Mouse (Mus musculus) macrophage (primary cell): ENCODE results near the gene Gosr2. TPM values are rescaled to one million over a fixed set of nuclear protein-coding genes. Genes with fewer than 3 reads are reported as not detected.
A peak's percentile ranks its signal among the peaks of the same experiment; 100 is the strongest.

ENCODE experiments used
- H3K27ac ChIP-seq: fragments of 350-480 bp; formaldehyde crosslinking; 2 replicates; pipeline ENCODE4 v1.9.0; 2021
- H3K36me3 ChIP-seq: fragments of 350-480 bp; formaldehyde crosslinking; 2 replicates; pipeline ENCODE4 v1.9.0; 2021; ENCODE audit errors: inconsistent target
- H3K4me3 ChIP-seq: fragments of 350-480 bp; formaldehyde crosslinking; 2 replicates; pipeline ENCODE4 v1.9.0; 2021; ENCODE audit errors: inconsistent target
- H3K79me2 ChIP-seq: fragments of 350-480 bp; formaldehyde crosslinking; 2 replicates; pipeline ENCODE4 v1.9.0; 2021; ENCODE audit errors: inconsistent target
- WGBS: methylation state at CpG from one replicate; pipeline ENCODE4 v1.1.7; 2026; ENCODE audit warnings: inconsistent platforms; ENCODE audit not compliant: missing documents; 5-methylcytosine and 5-hydroxymethylcytosine counted together
- polyA plus RNA-seq: library from polyadenylated mRNA; stranded (reverse); fragments of 250-400 nt; gene quantifications from 3 replicates; pipeline ENCODE4 v1.2.4, GENCODE M21; 2018; ENCODE audit warnings: inconsistent platforms
- total RNA-seq, 78 experiments: library from RNA; depleted of rRNA; stranded (reverse); fragments of 250-400 nt; gene quantifications; 1 replicate in 9 of 78; 2 replicates in 24 of 78; 3 replicates in 43 of 78; 4 replicates in 2 of 78; pipeline ENCODE4 v1.2.4; 2018; ENCODE audit warnings: inconsistent platforms in 56 of 78

Gosr2 gene
- 100 to 1,000 TPM in 1 of 26 experiments, 10 to 100 TPM in 25; 22.9 to 118 (median 31.8) TPM for total RNA-seq (2018; cell fraction: chromatin; rRNA removed)
- total RNA-seq (2018; cell fraction: cytosol; rRNA removed): 100 to 1,000 TPM in 3 of 26 experiments, 10 to 100 TPM in 23; 76.2 to 133 (median 83.1) TPM
- total RNA-seq (2018; cell fraction: nucleus; rRNA removed): 10 to 100 TPM; 36.6 to 91.3 (median 50.0) TPM
- polyA plus RNA-seq: 56.1 to 79.8 TPM (median 73.7 TPM) in 3 replicates

GRCm38 (mm10) chr11:103697565-103698176 is at the start of gene Gosr2:
Gene Gosr2 (minus strand): TSS chr11:103697898.
- under 1% methylated on average over 56 of the region's 57 CpGs for WGBS
- Histone ChIP-seq H3K79me2 (peaks cover 48% of the 10 kb centered on the region), H3K36me3 (no peaks in the 10 kb centered on the region), H3K27ac (peak within 1 kb of the TSS; percentile 82), H3K4me3 (peak within 1 kb of the TSS; percentile 89)

GRCm38 (mm10) chr11:103735046-103735781 is 37.5 kb upstream of the Gosr2 start:
- Histone ChIP-seq H3K79me2 (no peaks in the 10 kb centered on the region), H3K36me3 (no peaks in the 10 kb centered on the region), H3K27ac (no peak overlapping the region), H3K4me3 (no peak overlapping the region)
- WGBS: 88% methylated on average over 19 of the region's 19 CpGs

- Histone ChIP-seq H3K4me3 (no peak overlapping the region), H3K36me3 (no peaks in the 10 kb centered on the region), H3K27ac (no peak overlapping the region), H3K79me2 (no peaks in the 10 kb centered on the region)
- WGBS: 79% methylated on average over 5 of the region's 5 CpGs
Measured at GRCm38 (mm10) chr11:103734411-103735045, 36.8 kb upstream of the Gosr2 start.

GRCm38 (mm10) chr11:103733961-103734360 is 36.3 kb upstream of the Gosr2 start:
- WGBS: 100% methylated on average over 2 of the region's 2 CpGs
- Histone ChIP-seq H3K27ac (no peak overlapping the region), H3K36me3 (no peaks in the 10 kb centered on the region), H3K79me2 (no peaks in the 10 kb centered on the region), H3K4me3 (no peak overlapping the region)

DNA sequence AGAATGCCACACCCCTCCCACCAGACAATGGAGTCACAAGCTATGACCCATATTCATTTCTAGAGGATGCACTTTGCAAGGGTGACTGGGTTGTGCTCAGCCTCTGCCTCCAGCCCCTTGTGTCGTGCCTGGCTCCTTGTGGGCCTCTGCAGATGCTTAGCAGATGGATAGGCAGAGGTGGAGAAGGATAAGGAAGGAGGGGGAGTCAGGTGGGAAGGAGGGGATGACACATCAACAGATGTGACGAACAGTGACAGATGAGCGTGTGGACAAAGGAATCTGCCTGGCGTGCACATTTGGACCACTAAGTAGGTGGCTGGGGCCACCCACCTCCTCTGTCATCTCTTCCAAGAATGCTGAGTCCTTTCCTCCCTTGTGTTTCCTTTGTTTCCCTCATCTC is 35.4 kb upstream of the Gosr2 start:
- no peaks in the 10 kb centered on the region for H3K36me3 ChIP-seq
- 83% methylated on average over 4 of the region's 4 CpGs for WGBS
- no peak overlapping the region for H3K27ac ChIP-seq
- H3K4me3 ChIP-seq: no peak overlapping the region
- no peaks in the 10 kb centered on the region for H3K79me2 ChIP-seq

GRCm38 (mm10) chr11:103732306-103732705 is 34.6 kb upstream of the Gosr2 start:
- Histone ChIP-seq H3K4me3 (no peak overlapping the region), H3K79me2 (no peaks in the 10 kb centered on the region), H3K36me3 (no peaks in the 10 kb centered on the region), H3K27ac (no peak overlapping the region)
- WGBS: 95% methylated on average over 7 of the region's 7 CpGs

GRCm38 (mm10) chr11:103731594-103731993 is 33.9 kb upstream of the Gosr2 start:
- H3K79me2 ChIP-seq: no peaks in the 10 kb centered on the region
- WGBS: 80% methylated on average over 9 of the region's 9 CpGs

DNA sequence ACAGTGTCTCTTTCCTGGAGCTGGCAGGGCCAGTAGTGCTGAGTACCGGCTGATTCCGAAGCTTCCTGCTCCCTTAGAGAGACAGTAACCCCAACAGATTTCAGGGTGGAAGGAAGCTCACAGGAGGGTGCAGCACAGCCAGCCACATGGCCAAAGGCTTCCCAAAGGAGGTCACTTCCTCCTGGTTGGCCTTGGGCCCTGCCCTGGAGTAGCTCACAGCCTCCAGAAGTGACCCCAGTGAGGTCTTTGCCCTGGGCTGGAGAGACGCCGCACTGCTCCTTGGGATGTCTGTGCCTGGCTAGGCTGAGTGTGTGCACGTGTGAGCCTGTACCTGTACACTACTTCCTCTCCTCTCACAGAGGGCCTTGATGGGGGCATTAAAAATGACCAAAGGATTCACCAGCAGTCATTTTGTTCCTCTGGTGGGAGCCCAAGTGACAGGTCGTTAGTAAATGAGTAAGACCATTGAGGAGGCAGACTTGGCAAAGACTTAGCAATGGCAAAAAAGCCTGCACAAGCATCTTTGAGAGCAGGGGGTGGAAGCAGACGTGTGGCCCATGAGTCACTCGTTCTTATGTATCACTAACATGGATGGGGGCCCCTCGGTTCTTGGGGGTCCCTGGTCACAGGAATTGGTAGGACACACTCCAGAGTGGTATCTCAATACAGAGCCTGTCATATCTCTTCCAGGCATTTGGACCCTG is 31.7 kb upstream of the Gosr2 start:
- Histone ChIP-seq H3K79me2 (no peaks in the 10 kb centered on the region), H3K27ac (no peak overlapping the region), H3K36me3 (no peaks in the 10 kb centered on the region), H3K4me3 (no peak overlapping the region)
- WGBS: 83% methylated on average over 9 of the region's 9 CpGs

More at GRCm38 (mm10) chr11:103731594-103731993, 33.9 kb upstream of the Gosr2 start:
- H3K36me3 ChIP-seq: no peaks in the 10 kb centered on the region
- no peak overlapping the region for H3K4me3 ChIP-seq
- no peak overlapping the region for H3K27ac ChIP-seq

GRCm38 (mm10) chr11:103724331-103724771 is 26.7 kb upstream of the Gosr2 start:
- no peak overlapping the region for H3K4me3 ChIP-seq
- no peak overlapping the region for H3K27ac ChIP-seq
- H3K36me3 ChIP-seq: no peaks in the 10 kb centered on the region
- no peaks in the 10 kb centered on the region for H3K79me2 ChIP-seq
- 80% methylated on average over 8 of the region's 11 CpGs for WGBS

- no peaks in the 10 kb centered on the region for H3K79me2 ChIP-seq
- 45% methylated on average over 9 of the region's 9 CpGs for WGBS
- no peaks in the 10 kb centered on the region for H3K36me3 ChIP-seq
- no peak overlapping the region for H3K27ac ChIP-seq
- H3K4me3 ChIP-seq: no peak overlapping the region
Measured at GRCm38 (mm10) chr11:103722040-103722481, 24.4 kb upstream of the Gosr2 start.

DNA sequence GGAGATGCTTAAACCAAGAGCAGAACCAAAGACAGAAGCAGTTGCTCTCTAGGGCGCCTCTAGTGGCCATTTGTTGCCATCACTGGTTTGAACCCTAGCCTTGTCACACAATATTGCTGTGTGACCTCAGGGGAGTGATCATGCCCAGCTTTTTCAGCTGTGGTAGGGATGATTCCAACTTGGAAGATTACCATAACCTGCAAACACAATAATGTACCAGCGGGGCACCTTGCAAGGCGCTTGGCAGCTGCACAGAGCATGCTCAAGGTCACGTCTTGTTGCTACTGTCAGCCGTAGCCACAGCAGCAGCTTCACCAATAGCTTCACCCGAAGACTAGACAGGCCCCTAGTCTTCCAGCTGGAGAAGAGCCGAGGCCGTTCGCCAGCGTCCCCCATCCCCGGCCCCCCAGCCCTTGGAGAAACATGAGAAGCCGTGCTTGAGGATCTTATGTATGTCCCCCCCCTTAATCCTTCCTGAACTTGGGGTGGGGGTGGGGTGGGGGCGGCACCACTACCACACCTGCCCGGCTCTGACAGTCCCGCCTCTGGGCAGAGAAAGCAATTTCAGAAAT is 23.9 kb upstream of the Gosr2 start:
- Histone ChIP-seq H3K4me3 (no peak overlapping the region), H3K79me2 (no peaks in the 10 kb centered on the region), H3K36me3 (no peaks in the 10 kb centered on the region), H3K27ac (no peak overlapping the region)
- 53% methylated on average over 14 of the region's 15 CpGs for WGBS

DNA sequence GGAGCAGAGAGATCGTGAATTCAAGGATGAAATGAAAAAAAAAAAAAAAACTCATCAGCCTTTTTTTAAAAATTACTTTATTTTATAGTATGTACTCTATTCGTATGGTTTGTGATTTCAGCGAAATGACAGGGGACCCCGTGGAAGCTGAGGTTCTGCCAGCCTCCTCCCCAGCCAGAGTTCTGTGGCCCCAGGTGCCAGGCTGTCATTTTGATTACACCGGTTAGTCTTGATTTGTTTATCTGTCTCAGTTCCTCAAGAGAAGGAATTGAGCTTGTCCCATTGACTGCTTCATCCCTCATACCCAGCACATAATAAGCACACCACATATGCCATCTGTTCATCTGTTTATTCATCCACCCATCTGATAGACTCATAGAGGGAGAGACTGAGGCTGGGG is 21.7 kb upstream of the Gosr2 start:
- Histone ChIP-seq H3K4me3 (no peak overlapping the region), H3K36me3 (no peaks in the 10 kb centered on the region), H3K79me2 (no peaks in the 10 kb centered on the region), H3K27ac (no peak overlapping the region)
- WGBS: 98% methylated on average over 5 of the region's 5 CpGs

- Histone ChIP-seq H3K4me3 (no peak overlapping the region), H3K36me3 (no peaks in the 10 kb centered on the region), H3K79me2 (no peaks in the 10 kb centered on the region), H3K27ac (no peak overlapping the region)
- WGBS: 49% methylated on average over 9 of the region's 9 CpGs
Measured at GRCm38 (mm10) chr11:103716971-103717370, 19.3 kb upstream of the Gosr2 start.

GRCm38 (mm10) chr11:103714074-103714473 is 16.4 kb upstream of the Gosr2 start:
- WGBS: 95% methylated on average over 2 of the region's 2 CpGs
- H3K79me2 ChIP-seq: no peaks in the 10 kb centered on the region

More at GRCm38 (mm10) chr11:103714074-103714473, 16.4 kb upstream of the Gosr2 start:
- no peak overlapping the region for H3K27ac ChIP-seq
- no peak overlapping the region for H3K4me3 ChIP-seq
- H3K36me3 ChIP-seq: no peaks in the 10 kb centered on the region
